Mouse (Mus musculus) cerebellum, postnatal 10 days (tissue): Measurements from ENCODE around the gene Mrrf.
A peak's percentile ranks its signal among the peaks of the same experiment; 100 is the strongest.

ENCODE experiments used
- DNase-seq, 2 experiments: peaks; one replicate each; pipeline ENCODE4 v3.0.0; 2021; ENCODE audit warnings: mixed read lengths in 2 of 2

The Mrrf gene

GRCm38 (mm10) chr2:36234526-36235368 is 98.6 kb downstream of the Mrrf start:
- DNase-seq = no peak

- peak; percentile 92 to 95 for DNase-seq
These were observed 99.7 kb downstream of the Mrrf start for GRCm38 (mm10) chr2:36235917-36236316.

- no peak for DNase-seq
These were observed 100.7 kb downstream of the Mrrf start for GRCm38 (mm10) chr2:36236889-36237288.

- no peak for DNase-seq
These were observed 101.4 kb downstream of the Mrrf start for GRCm38 (mm10) chr2:36237557-36237956.

GRCm38 (mm10) chr2:36238467-36238866 is 102.3 kb downstream of the Mrrf start:
- no peak for DNase-seq

GRCm38 (mm10) chr2:36238951-36239350 is 102.8 kb downstream of the Mrrf start:
- DNase-seq = no peak
